Mouse (Mus musculus): ENCODE measurements at regions not wholly inside any gene's neighbourhood (a gene's known extent, or its start where the extent isn't known, plus 50 kb on each side); places are given as distances from the start of the nearest gene placed in this dataset.

DNA sequence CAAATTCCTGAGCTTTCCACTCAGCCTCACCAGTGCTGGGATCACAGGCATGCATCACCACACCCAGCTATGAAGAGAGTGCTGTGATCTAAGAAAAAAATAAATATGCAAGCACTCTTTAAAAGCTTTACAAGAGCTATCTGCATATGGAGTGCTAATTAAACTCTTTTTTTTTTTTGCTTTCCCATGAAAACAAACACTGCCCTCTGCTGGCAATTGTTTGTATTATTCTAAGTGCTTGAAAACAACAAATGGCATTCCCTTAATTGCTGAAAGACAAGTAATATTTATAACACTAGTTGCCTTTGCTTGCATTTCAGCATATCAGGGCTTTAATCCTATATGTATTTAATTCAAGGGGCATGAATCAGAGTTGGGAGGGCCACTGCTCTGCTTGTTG, 91.8 kb downstream of the 5730507C01Rik start:
- peak; percentile 3 for DNase-seq

DNA sequence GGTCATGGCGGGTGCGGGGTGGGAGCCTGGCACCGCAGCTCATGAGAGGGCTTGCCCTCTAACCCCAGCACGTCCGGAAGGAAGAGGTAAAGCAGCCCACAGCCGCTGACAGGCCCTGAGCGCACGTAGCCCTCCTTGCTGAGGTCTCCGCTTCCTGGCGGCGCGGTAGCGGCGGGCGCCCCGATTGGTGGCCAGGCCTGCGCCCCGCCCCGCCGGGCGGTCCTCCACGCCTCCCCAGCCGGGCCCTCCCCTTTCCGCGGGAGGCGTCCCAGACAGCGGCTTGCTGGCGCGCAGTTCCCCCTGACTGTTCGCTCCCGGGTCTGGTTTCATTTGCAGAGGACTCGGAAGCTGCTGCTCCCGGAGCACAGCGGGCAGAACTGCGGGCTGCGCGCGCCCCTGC, 95.5 kb downstream of the 5730507C01Rik start:
- DNase-seq, result peak; percentile 82

DNA sequence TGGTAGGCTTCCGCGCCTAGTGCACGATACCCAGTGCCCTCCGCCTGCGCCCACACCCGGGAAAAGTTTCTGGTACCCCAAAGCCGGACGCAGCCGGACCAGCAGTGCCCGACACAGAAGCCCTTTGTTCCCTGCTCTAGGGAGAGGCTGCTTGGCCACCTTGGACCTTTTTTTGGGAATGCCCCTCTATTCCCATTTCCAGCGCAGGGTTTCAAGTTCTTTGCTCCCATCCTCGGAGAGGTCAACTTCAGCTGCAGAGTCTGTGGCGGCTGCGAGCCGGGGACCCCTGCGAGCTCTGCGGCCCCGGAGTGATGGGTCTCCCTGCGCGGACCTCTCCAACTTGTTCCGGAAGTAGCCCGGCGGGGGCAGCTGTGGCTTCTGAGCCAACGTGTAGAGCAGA, 96.3 kb downstream of the 5730507C01Rik start:
- DNase-seq, result peak; percentile 16
